Mouse (Mus musculus) kidney, adult 2 months (tissue): ENCODE measurements around the gene Vps51.

Experiments used
- CTCF ChIP-seq: fragments of 200-500 bp; conservative IDR thresholded peaks from 2 replicates; pipeline ENCODE4 v1.5.1; 2011; ENCODE audit warnings: low read depth, mild to moderate bottlenecking, control low read depth, low read length, moderate library complexity, mixed read lengths; ENCODE audit not compliant: insufficient read depth, insufficient read length
- POLR2A ChIP-seq: fragments of 200-500 bp; IDR thresholded peaks from one replicate; pipeline ENCODE4 v1.6.1; 2011; ENCODE audit warnings: low read depth, low read length, control low read depth

- TF ChIP-seq POLR2A, result no peak
- TF ChIP-seq CTCF, result no peak
These were observed 47.6 kb downstream of the Vps51 start for GRCm38 (mm10) chr19:6029426-6029825.
